Mouse (Mus musculus) cerebellum, adult 8-10 months (tissue): Measurements from ENCODE around the gene Asz1.

Experiments used
- DNase-seq: peaks from one replicate; pipeline ENCODE4 v3.0.0; 2022

Asz1 gene

GRCm38 (mm10) chr6:18002065-18002464 is 106.8 kb downstream of the Asz1 start:
- no peak for DNase-seq
